Mouse (Mus musculus): Measurements from ENCODE around the gene Ccdc62. TPM values are rescaled to one million over a fixed set of nuclear protein-coding genes. Genes with fewer than 3 reads are reported as not detected.

Ccdc62 gene
- polyA plus RNA-seq, 1 experiment from 2014 or later, result 3.7 TPM

- Histone ChIP-seq H3K4me1 (peaks cover 12% of the 10 kb centered on the region; the same call in 1 of the 2 replicates), H3K4me2 (no peak overlapping the region), H3K27me3 (replicated peaks) (peaks cover 24% of the 10 kb centered on the region), H3K27ac (replicated peaks) (no peak overlapping the region), H3K9ac (no peak overlapping the region), H3K9me3 (no peaks in the 10 kb centered on the region), H3K4me3 (no peak overlapping the region), H3K36me3 (no peaks in the 10 kb centered on the region)
- 71% methylated on average over 8 of the region's 8 CpGs for WGBS
- ATAC-seq (ENCODE audit: extremely low read depth, insufficient number of reproducible peaks, low FRiP score, low TSS enrichment), result no peak
Observed at GRCm38 (mm10) chr5:123969216-123969615, 38.7 kb downstream of the Ccdc62 start.

GRCm38 (mm10) chr5:123970576-123970975 is 40.1 kb downstream of the Ccdc62 start:
- H3K9ac ChIP-seq, result no peak overlapping the region
- 74% methylated on average over 4 of the region's 4 CpGs for WGBS
- peaks cover 17% of the 10 kb centered on the region for H3K4me1 ChIP-seq
- H3K36me3 ChIP-seq, result no peaks in the 10 kb centered on the region
- no peaks in the 10 kb centered on the region for H3K9me3 ChIP-seq
- no peak overlapping the region for H3K4me2 ChIP-seq
- ATAC-seq (ENCODE audit: extremely low read depth, insufficient number of reproducible peaks, low FRiP score, low TSS enrichment), result no peak
- H3K27ac ChIP-seq (replicated peaks), result no peak overlapping the region
- no peak overlapping the region for H3K4me3 ChIP-seq
- peaks cover 36% of the 10 kb centered on the region for H3K27me3 ChIP-seq (replicated peaks)

GRCm38 (mm10) chr5:123972453-123972852 is 42.0 kb downstream of the Ccdc62 start:
- ATAC-seq (ENCODE audit: extremely low read depth, insufficient number of reproducible peaks, low FRiP score, low TSS enrichment), result no peak
- Histone ChIP-seq H3K9ac (no peak overlapping the region), H3K4me1 (peaks cover 24% of the 10 kb centered on the region), H3K9me3 (no peaks in the 10 kb centered on the region), H3K27ac (replicated peaks) (no peak overlapping the region), H3K27me3 (replicated peaks) (peaks cover 55% of the 10 kb centered on the region), H3K36me3 (no peaks in the 10 kb centered on the region), H3K4me2 (no peak overlapping the region), H3K4me3 (no peak overlapping the region)
- WGBS, result 65% methylated on average over 6 of the region's 6 CpGs

- peak within 1 kb of the TSS; percentile 15; the same call in 1 of the 2 replicates for H3K27ac ChIP-seq (replicated peaks)
- H3K4me1 ChIP-seq, result peaks cover 35% of the 10 kb centered on the region
- WGBS, result 2% methylated on average over 86 of the region's 106 CpGs
- peak; percentile 56 for ATAC-seq (ENCODE audit: extremely low read depth, insufficient number of reproducible peaks, low FRiP score, low TSS enrichment)
- H3K36me3 ChIP-seq, result no peaks in the 10 kb centered on the region
- H3K27me3 ChIP-seq (replicated peaks), result peaks cover 59% of the 10 kb centered on the region
- peak within 1 kb of the TSS; percentile 87 for H3K9ac ChIP-seq
- H3K4me3 ChIP-seq, result peak within 1 kb of the TSS; percentile 77
- H3K9me3 ChIP-seq, result no peaks in the 10 kb centered on the region
- H3K4me2 ChIP-seq, result peak within 1 kb of the TSS; percentile 99
Observed at GRCm38 (mm10) chr5:123973299-123974178, 43.1 kb downstream of the Ccdc62 start, which contains the start of gene Hip1r. Gene Hip1r (plus strand): TSS chr5:123973628.

- peaks cover 36% of the 10 kb centered on the region for H3K4me1 ChIP-seq
- peaks cover 59% of the 10 kb centered on the region for H3K27me3 ChIP-seq (replicated peaks)
- H3K36me3 ChIP-seq, result no peaks in the 10 kb centered on the region
- no peak for ATAC-seq (ENCODE audit: extremely low read depth, insufficient number of reproducible peaks, low FRiP score, low TSS enrichment)
- H3K9me3 ChIP-seq, result no peaks in the 10 kb centered on the region
- peak overlapping the region; percentile 77 for H3K4me3 ChIP-seq
- under 1% methylated on average over 14 of the region's 14 CpGs for WGBS
- H3K27ac ChIP-seq (replicated peaks), result peak overlapping the region; percentile 15; the same call in 1 of the 2 replicates
- peak overlapping the region; percentile 87 for H3K9ac ChIP-seq
- H3K4me2 ChIP-seq, result peak overlapping the region; percentile 99
Observed at GRCm38 (mm10) chr5:123974179-123974485, 43.7 kb downstream of the Ccdc62 start.

GRCm38 (mm10) chr5:123974616-123975111 is 44.2 kb downstream of the Ccdc62 start:
- peak overlapping the region; percentile 99 for H3K4me2 ChIP-seq
- WGBS, result 43% methylated on average over 11 of the region's 11 CpGs
- H3K9ac ChIP-seq, result peak overlapping the region; percentile 87
- peak overlapping the region; percentile 77 for H3K4me3 ChIP-seq
- peaks cover 59% of the 10 kb centered on the region for H3K27me3 ChIP-seq (replicated peaks)
- no peaks in the 10 kb centered on the region for H3K9me3 ChIP-seq
- ATAC-seq (ENCODE audit: extremely low read depth, insufficient number of reproducible peaks, low FRiP score, low TSS enrichment), result no peak
- peaks cover 41% of the 10 kb centered on the region for H3K4me1 ChIP-seq
- H3K27ac ChIP-seq (replicated peaks), result no peak overlapping the region
- no peaks in the 10 kb centered on the region for H3K36me3 ChIP-seq

GRCm38 (mm10) chr5:123975668-123976180 is 45.2 kb downstream of the Ccdc62 start:
- H3K4me2 ChIP-seq, result no peak overlapping the region
- 49% methylated on average over 6 of the region's 6 CpGs for WGBS
- H3K27me3 ChIP-seq (replicated peaks), result peaks cover 56% of the 10 kb centered on the region
- no peak overlapping the region for H3K4me3 ChIP-seq
- peaks cover 52% of the 10 kb centered on the region for H3K4me1 ChIP-seq
- H3K9me3 ChIP-seq, result no peaks in the 10 kb centered on the region
- H3K9ac ChIP-seq, result peak overlapping the region; percentile 52; the same call in 1 of the 2 replicates
- no peak overlapping the region for H3K27ac ChIP-seq (replicated peaks)
- no peaks in the 10 kb centered on the region for H3K36me3 ChIP-seq
- no peak for ATAC-seq (ENCODE audit: extremely low read depth, insufficient number of reproducible peaks, low FRiP score, low TSS enrichment)

GRCm38 (mm10) chr5:123977231-123977630 is 46.8 kb downstream of the Ccdc62 start:
- Histone ChIP-seq H3K36me3 (no peaks in the 10 kb centered on the region), H3K9me3 (no peaks in the 10 kb centered on the region), H3K4me2 (no peak overlapping the region), H3K4me3 (no peak overlapping the region), H3K27ac (replicated peaks) (no peak overlapping the region), H3K9ac (no peak overlapping the region), H3K27me3 (replicated peaks) (peaks cover 48% of the 10 kb centered on the region), H3K4me1 (peaks cover 67% of the 10 kb centered on the region)
- WGBS, result 60% methylated on average over 3 of the region's 3 CpGs
- ATAC-seq (ENCODE audit: extremely low read depth, insufficient number of reproducible peaks, low FRiP score, low TSS enrichment), result no peak

GRCm38 (mm10) chr5:123978131-123978530 is 47.7 kb downstream of the Ccdc62 start:
- 63% methylated on average over 5 of the region's 5 CpGs for WGBS
- Histone ChIP-seq H3K27me3 (replicated peaks) (peaks cover 39% of the 10 kb centered on the region), H3K9ac (peak overlapping the region; percentile 4; the same call in 1 of the 2 replicates), H3K9me3 (no peaks in the 10 kb centered on the region), H3K4me2 (no peak overlapping the region), H3K4me1 (peaks cover 75% of the 10 kb centered on the region), H3K4me3 (no peak overlapping the region), H3K27ac (replicated peaks) (no peak overlapping the region), H3K36me3 (no peaks in the 10 kb centered on the region)
- no peak for ATAC-seq (ENCODE audit: extremely low read depth, insufficient number of reproducible peaks, low FRiP score, low TSS enrichment)

GRCm38 (mm10) chr5:123979221-123979979 is 48.9 kb downstream of the Ccdc62 start:
- Histone ChIP-seq H3K36me3 (no peaks in the 10 kb centered on the region), H3K27me3 (replicated peaks) (peaks cover 39% of the 10 kb centered on the region), H3K9ac (no peak overlapping the region), H3K9me3 (no peaks in the 10 kb centered on the region), H3K4me2 (no peak overlapping the region), H3K4me1 (peaks cover 75% of the 10 kb centered on the region), H3K4me3 (no peak overlapping the region), H3K27ac (replicated peaks) (no peak overlapping the region)
- no peak for ATAC-seq (ENCODE audit: extremely low read depth, insufficient number of reproducible peaks, low FRiP score, low TSS enrichment)
- WGBS, result 73% methylated on average over 18 of the region's 18 CpGs

GRCm38 (mm10) chr5:123979980-123980369 is 49.5 kb downstream of the Ccdc62 start:
- no peaks in the 10 kb centered on the region for H3K9me3 ChIP-seq
- no peak for ATAC-seq (ENCODE audit: extremely low read depth, insufficient number of reproducible peaks, low FRiP score, low TSS enrichment)
- WGBS, result 44% methylated on average over 4 of the region's 4 CpGs
- peaks cover 75% of the 10 kb centered on the region for H3K4me1 ChIP-seq
- no peak overlapping the region for H3K27ac ChIP-seq (replicated peaks)
- H3K4me2 ChIP-seq, result no peak overlapping the region
- no peaks in the 10 kb centered on the region for H3K36me3 ChIP-seq
- peaks cover 33% of the 10 kb centered on the region for H3K27me3 ChIP-seq (replicated peaks)
- H3K4me3 ChIP-seq, result no peak overlapping the region
- no peak overlapping the region for H3K9ac ChIP-seq

Data from heart, embryonic 13.5 days (tissue).